Mouse (Mus musculus) gastrocnemius, postnatal 14 days (tissue): ENCODE measurements around the gene Bmp3. TPM values are rescaled to one million over a fixed set of nuclear protein-coding genes. Genes with fewer than 3 reads are reported as not detected.

Experiments
- DNase-seq: peaks from one replicate; pipeline ENCODE4 v3.0.0; 2021; ENCODE audit warnings: mixed read lengths
- intact Hi-C: fragments of 180-260 bp; cut with DNase I; formaldehyde crosslinking; loops from one replicate; pipeline ENCODE4 v1.15.1; 2025; ENCODE audit warnings: low total_unique reads
- total RNA-seq, 2 experiments: library from RNA; stranded (reverse); gene quantifications; 2 replicates each; pipeline ENCODE4 v1.2.3; 2021

Bmp3 gene
- total RNA-seq, 2 experiments from 2014 or later: 1.6 to 2.4 TPM

GRCm38 (mm10) chr5:98894281-98894680, 40.1 kb downstream of the Bmp3 start:
- intact Hi-C loops: loop anchor here (10.0 kb wide), 1 partner anchor 261 kb away; no protein-coding TSS in a partner anchor

GRCm38 (mm10) chr5:98897946-98898345, 43.7 kb downstream of the Bmp3 start:
- DNase-seq: no peak
- intact Hi-C loops: loop anchor here (10.0 kb wide), 1 partner anchor 257 kb away; no protein-coding TSS in a partner anchor

More at GRCm38 (mm10) chr5:98894281-98894680, 40.1 kb downstream of the Bmp3 start:
- DNase-seq: no peak

- intact Hi-C loops: no loop called here
- no peak for DNase-seq
These were observed 46.7 kb downstream of the Bmp3 start for GRCm38 (mm10) chr5:98900926-98901325.

GRCm38 (mm10) chr5:98902339-98902738, 48.1 kb downstream of the Bmp3 start:
- intact Hi-C loops: no loop called here
- no peak for DNase-seq

- intact Hi-C loops: no loop called here
- no peak for DNase-seq
These were observed 64.5 kb downstream of the Bmp3 start for GRCm38 (mm10) chr5:98918716-98919115.

GRCm38 (mm10) chr5:98921608-98922007, 67.4 kb downstream of the Bmp3 start:
- intact Hi-C loops: no loop called here
- DNase-seq: no peak

- DNase-seq: no peak
- intact Hi-C loops: no loop called here
These were observed 68.7 kb downstream of the Bmp3 start for GRCm38 (mm10) chr5:98922921-98923320.

Other genes starting within 250 kb of the Bmp3 start
- under 1 TPM; 0.73 to 0.90 TPM for gene Prkg2, start 182.9 kb downstream of the Bmp3 start, total RNA-seq